Comparison of ENCODE assay signal across 8 mouse cellular contexts in genomic region chr6:128200116-128200846, GRCm38 (mm10). TPM values are rescaled to one million over a fixed set of nuclear protein-coding genes. Genes with fewer than 3 reads are reported as not detected.
DNase-seq lines count a peak whose midpoint lies in the region; ATAC-seq and TF ChIP-seq lines count a peak whose summit lies in the region.

No protein-coding gene starts in this region.

- DNase-seq in 416B (ENCODE audit: low read depth), result peak; percentile 94
- DNase-seq in heart, adult 8-10 months (ENCODE audit: low spot score), result peak; percentile 99
- peak; percentile 100 for DNase-seq in kidney, adult 9 months
- DNase-seq in limb, embryonic 14.5 days (ENCODE audit: low spot score), result peak; percentile 97
- DNase-seq in midbrain, postnatal 0 days (ENCODE audit: low spot score), result peak; percentile 97
- peak; percentile 88 to 91 for DNase-seq in spleen, postnatal 14 days (ENCODE audit: low spot score in 2 of 2)

- peak overlapping the region; percentile 98 for H3K4me2 ChIP-seq in embryonic facial prominence, embryonic 15.5 days (replicated peaks)
- H3K4me2 ChIP-seq in limb, embryonic 14.5 days (replicated peaks; ENCODE audit: low read depth, low read length, severe bottlenecking), result peak overlapping the region; percentile 95
- H3K4me2 ChIP-seq in midbrain, postnatal 0 days (ENCODE audit: low read depth, low read length, poor library complexity, severe bottlenecking), result peak overlapping the region; percentile 92

- TF ChIP-seq POLR2A in bone marrow, adult 2 months (IDR thresholded peaks at IDR 0.05; ENCODE audit: borderline replicate concordance, control insufficient read depth, low read depth, low read length), result peak; percentile 42; the same call in 1 of the 2 replicates
- 0 out of 2 replicates have a peak, but pooled peaks have one; percentile 62 for TF ChIP-seq POLR2A in limb, embryonic 14.5 days (IDR thresholded peaks at IDR 0.05; ENCODE audit: borderline replicate concordance, extremely low read depth, insufficient read depth, insufficient read length)

- ATAC-seq in embryonic facial prominence, embryonic 15.5 days (ENCODE audit: insufficient number of reproducible peaks, low FRiP score, low TSS enrichment, low read depth), result peak; percentile 100
- ATAC-seq in limb, embryonic 14.5 days (ENCODE audit: low FRiP score, low read depth), result peak; percentile 100
- ATAC-seq in midbrain, postnatal 0 days (ENCODE audit: low FRiP score), result peak; percentile 99

- no peaks in the 10 kb centered on the region for H3K27me3 ChIP-seq in embryonic facial prominence, embryonic 15.5 days
- no peaks in the 10 kb centered on the region for H3K27me3 ChIP-seq in limb, embryonic 14.5 days (ENCODE audit: control insufficient read depth, insufficient read depth, low read length)
- H3K27me3 ChIP-seq in midbrain, postnatal 0 days (ENCODE audit: insufficient read depth, low read length), result no peaks in the 10 kb centered on the region

- H3K4me1 ChIP-seq in bone marrow, adult 2 months (ENCODE audit: control insufficient read depth, insufficient read depth, low read length), result no peaks in the 10 kb centered on the region; the same call in 1 of the 2 replicates
- H3K4me1 ChIP-seq in embryonic facial prominence, embryonic 15.5 days, result peaks cover 6% of the 10 kb centered on the region; the same call in 1 of the 2 replicates
- H3K4me1 ChIP-seq in limb, embryonic 14.5 days (ENCODE audit: control insufficient read depth, insufficient read depth, low read length), result no peaks in the 10 kb centered on the region
- no peaks in the 10 kb centered on the region for H3K4me1 ChIP-seq in midbrain, postnatal 0 days (ENCODE audit: insufficient read depth, low read length)

- no peak for TF ChIP-seq CTCF in bone marrow, adult 2 months (IDR thresholded peaks at IDR 0.05; ENCODE audit: control insufficient read depth, insufficient read depth, low read length)
- no peak for TF ChIP-seq CTCF in midbrain, postnatal 0 days (IDR thresholded peaks at IDR 0.05)

- no peak overlapping the region for H3K27ac ChIP-seq in bone marrow, adult 2 months (ENCODE audit: control insufficient read depth, insufficient read depth, low read depth, low read length, poor library complexity)
- H3K27ac ChIP-seq in embryonic facial prominence, embryonic 15.5 days (replicated peaks), result peak overlapping the region; percentile 82
- H3K27ac ChIP-seq in limb, embryonic 14.5 days (replicated peaks; ENCODE audit: low read depth, low read length), result peak overlapping the region; percentile 69; the same call in 1 of the 2 replicates
- H3K27ac ChIP-seq in midbrain, postnatal 0 days (ENCODE audit: low read depth, low read length), result peak overlapping the region; percentile 34

- under 1% methylated on average over 54 of the region's 54 CpGs for WGBS in bone marrow, adult 2 months
- WGBS in embryonic facial prominence, embryonic 15.5 days, result under 1% methylated on average over 54 of the region's 54 CpGs
- WGBS in limb, embryonic 14.5 days, result under 1% methylated on average over 50 of the region's 54 CpGs
- WGBS in midbrain, postnatal 0 days, result under 1% methylated on average over 53 of the region's 54 CpGs

- peak overlapping the region; percentile 67 for H3K4me3 ChIP-seq in bone marrow, adult 2 months (replicated peaks; ENCODE audit: control insufficient read depth, low read depth, low read length)
- peak overlapping the region; percentile 71 for H3K4me3 ChIP-seq in embryonic facial prominence, embryonic 15.5 days (replicated peaks)
- H3K4me3 ChIP-seq in limb, embryonic 14.5 days (replicated peaks; ENCODE audit: low read length), result peak overlapping the region; percentile 53
- peak overlapping the region; percentile 63 for H3K4me3 ChIP-seq in midbrain, postnatal 0 days (ENCODE audit: low read depth, low read length)

- H3K9ac ChIP-seq in embryonic facial prominence, embryonic 15.5 days, result peak overlapping the region; percentile 55
- H3K9ac ChIP-seq in limb, embryonic 14.5 days (ENCODE audit: low read depth, low read length, severe bottlenecking), result peak overlapping the region; percentile 66
- peak overlapping the region; percentile 67 for H3K9ac ChIP-seq in midbrain, postnatal 0 days (replicated peaks; ENCODE audit: low read length, poor library complexity, severe bottlenecking)

- H3K36me3 ChIP-seq in embryonic facial prominence, embryonic 15.5 days, result no peaks in the 10 kb centered on the region
- no peaks in the 10 kb centered on the region for H3K36me3 ChIP-seq in limb, embryonic 14.5 days (ENCODE audit: control insufficient read depth, insufficient read depth, low read length)
- H3K36me3 ChIP-seq in midbrain, postnatal 0 days (ENCODE audit: insufficient read depth, low read length), result no peaks in the 10 kb centered on the region

- H3K9me3 ChIP-seq in embryonic facial prominence, embryonic 15.5 days (replicated peaks), result no peaks in the 10 kb centered on the region
- H3K9me3 ChIP-seq in limb, embryonic 14.5 days (ENCODE audit: control insufficient read depth, low read length), result no peaks in the 10 kb centered on the region
- no peaks in the 10 kb centered on the region for H3K9me3 ChIP-seq in midbrain, postnatal 0 days (ENCODE audit: low read length)

RNA-seq across cellular contexts. Expression of gene Tspan9, which starts 56.9 kb away (rescaled TPM):
- 4.0 and 10.2 TPM in 2 replicates for polyA plus RNA-seq in bone marrow, adult 2 months (2011; ENCODE audit: insufficient read depth, insufficient read length, low replicate concordance, missing spikeins)
- polyA plus RNA-seq in embryonic facial prominence, embryonic 15.5 days (2015; fragmentation: Nextera tagmentation; extraction: Ambion mirVana), result 156 and 177 TPM in 2 replicates
- 100 to 1,000 TPM in 2 of 4 experiments, 10 to 100 TPM in 2; 67.0 to 124 (median 99.7) TPM for total RNA-seq in heart, adult 8-10 months (2022)
- 151 and 192 TPM in 2 replicates for polyA plus RNA-seq in limb, embryonic 14.5 days (2012; rRNA removed)
- 134 and 141 TPM in 2 replicates for polyA plus RNA-seq in limb, embryonic 14.5 days (2014; fragmentation: Nextera tagmentation; extraction: Ambion mirVana)
- 143 and 160 TPM in 2 replicates for total RNA-seq in midbrain, postnatal 0 days (2014; rRNA removed)
- 50.9 and 58.8 TPM in 2 replicates for polyA plus RNA-seq in midbrain, postnatal 0 days (2015; fragmentation: Nextera tagmentation; extraction: Ambion mirVana)
